Mouse (Mus musculus) midbrain, embryonic 13.5 days (tissue): ENCODE data around the gene Prkx. TPM values are rescaled to one million over a fixed set of nuclear protein-coding genes. Genes with fewer than 3 reads are reported as not detected.

Source experiments
- ATAC-seq: fragments of 200-750 bp; cut with Nextera tagmentation; 2 replicates; pipeline ENCODE4 v1.8.0; 2017; ENCODE audit warnings: mild to moderate bottlenecking, moderate TSS enrichment, moderate library complexity
- H3K27ac ChIP-seq: fragments of 300-500 bp; sonication (generic); 2 replicates; pipeline ENCODE4 v1.5.1; 2015; ENCODE audit warnings: inconsistent platforms, mild to moderate bottlenecking, moderate library complexity
- H3K27me3 ChIP-seq: fragments of 300-500 bp; sonication (generic); 2 replicates; pipeline ENCODE4 v1.6.1; 2015; ENCODE audit warnings: mild to moderate bottlenecking, inconsistent platforms
- H3K36me3 ChIP-seq: fragments of 300-500 bp; sonication (generic); 2 replicates; pipeline ENCODE4 v1.6.1; 2015; ENCODE audit warnings: mild to moderate bottlenecking, inconsistent platforms
- H3K4me1 ChIP-seq: fragments of 300-500 bp; sonication (generic); replicated peaks from 2 replicates; pipeline ENCODE4 v1.6.1; 2015; ENCODE audit warnings: inconsistent platforms
- H3K4me2 ChIP-seq: fragments of 300-500 bp; sonication (generic); replicated peaks from 2 replicates; pipeline ENCODE4 v1.6.1; 2015; ENCODE audit warnings: moderate library complexity, mild to moderate bottlenecking, inconsistent platforms
- H3K4me3 ChIP-seq: fragments of 300-500 bp; sonication (generic); replicated peaks from 2 replicates; pipeline ENCODE4 v1.5.1; 2015; ENCODE audit warnings: mild to moderate bottlenecking, inconsistent platforms
- H3K9ac ChIP-seq: fragments of 300-500 bp; sonication (generic); replicated peaks from 2 replicates; pipeline ENCODE4 v1.6.1; 2015; ENCODE audit warnings: mild to moderate bottlenecking, inconsistent platforms
- H3K9me3 ChIP-seq: fragments of 300-500 bp; sonication (generic); 2 replicates; pipeline ENCODE4 v1.6.1; 2016; ENCODE audit warnings: mild to moderate bottlenecking, inconsistent platforms
- WGBS: fragments of 180-500 bp; shearing (Covaris S2); methylation state at CpG from one replicate; pipeline ENCODE4 v1.1.7; 2015; 5-methylcytosine and 5-hydroxymethylcytosine counted together
- polyA plus RNA-seq: library from polyadenylated mRNA; unstranded; fragments of >200 nt; fragmentation: Nextera tagmentation; extraction: Ambion mirVana; gene quantifications from 2 replicates; pipeline ENCODE4 v1.2.1, GENCODE M21; 2015

Prkx gene
- 27.2 and 27.9 TPM in 2 replicates for polyA plus RNA-seq

- H3K9me3 ChIP-seq = no peaks in the 10 kb centered on the region
- 26% methylated on average over 17 of the region's 19 CpGs for WGBS
- peaks cover 20% of the 10 kb centered on the region for H3K4me1 ChIP-seq
- peak within 1 kb of the TSS; percentile 65 for H3K4me2 ChIP-seq
- H3K36me3 ChIP-seq = no peaks in the 10 kb centered on the region
- no peaks in the 10 kb centered on the region for H3K27me3 ChIP-seq
- ATAC-seq = peak; percentile 86
- peak within 1 kb of the TSS; percentile 78 for H3K27ac ChIP-seq
- peak within 1 kb of the TSS; percentile 60 for H3K4me3 ChIP-seq
- H3K9ac ChIP-seq = peak within 1 kb of the TSS; percentile 65
Measured at GRCm38 (mm10) chrX:77796238-77796835, at the start of gene Prkx. Prkx (minus strand) TSS chrX:77796278.

DNA sequence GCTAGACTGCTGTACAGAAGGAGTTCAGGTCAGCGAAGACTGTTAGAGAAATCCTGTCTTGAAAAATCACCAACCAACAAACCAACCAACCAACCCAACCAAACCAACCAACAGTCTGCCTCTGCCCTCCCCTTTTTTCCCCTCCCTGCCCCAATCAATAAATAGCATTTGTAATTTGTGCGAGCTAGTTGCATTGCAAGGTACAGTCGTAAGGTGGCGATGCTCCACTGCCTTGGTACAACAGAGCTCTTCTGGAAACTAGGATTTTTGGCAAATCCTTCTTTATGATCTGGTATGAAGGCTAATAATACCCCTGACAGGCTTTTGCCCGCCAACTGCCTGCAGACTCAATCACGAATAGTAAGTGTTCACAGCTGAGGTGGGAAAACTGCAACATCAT is 16.0 kb upstream of the Prkx start:
- Histone ChIP-seq H3K9me3 (no peaks in the 10 kb centered on the region), H3K4me3 (no peak overlapping the region), H3K27ac (no peak overlapping the region), H3K9ac (no peak overlapping the region), H3K4me1 (no peaks in the 10 kb centered on the region), H3K36me3 (no peaks in the 10 kb centered on the region), H3K27me3 (no peaks in the 10 kb centered on the region), H3K4me2 (no peak overlapping the region)
- no peak for ATAC-seq
- 60% methylated on average over 6 of the region's 6 CpGs for WGBS

DNA sequence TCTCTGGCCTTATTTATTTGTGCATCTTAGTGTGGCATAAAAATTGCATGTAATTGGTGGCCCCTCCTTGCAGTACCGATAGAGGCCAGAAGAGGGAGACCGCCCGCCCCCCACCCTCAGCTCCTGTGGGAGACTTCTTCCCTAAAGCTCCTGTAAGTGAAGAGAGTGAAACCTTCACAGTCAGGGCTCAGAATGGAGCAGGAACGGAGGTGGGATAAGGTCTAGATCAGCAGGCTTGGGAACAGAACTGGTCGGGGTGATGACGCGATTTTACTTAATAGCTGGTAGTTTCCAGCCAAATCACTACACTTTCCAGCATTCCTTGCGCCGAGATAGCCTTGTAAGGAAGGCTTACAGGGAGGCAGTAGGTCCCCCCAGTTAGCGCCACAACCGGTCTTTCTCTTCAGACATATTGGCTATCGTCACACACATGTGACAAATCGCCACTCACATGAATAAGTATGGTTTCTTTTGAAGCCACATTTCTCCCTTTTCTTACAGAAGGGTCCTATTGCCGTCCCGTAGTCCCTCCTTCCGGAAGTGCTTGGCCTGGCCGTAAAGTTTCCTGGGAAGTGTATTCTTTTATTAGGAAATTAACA is 14.6 kb upstream of the Prkx start:
- H3K36me3 ChIP-seq = no peaks in the 10 kb centered on the region
- no peaks in the 10 kb centered on the region for H3K27me3 ChIP-seq
- 28% methylated on average over 17 of the region's 17 CpGs for WGBS
- ATAC-seq = peak; percentile 91
- peak overlapping the region; percentile 64; the same call in 1 of the 2 replicates for H3K27ac ChIP-seq
- H3K4me1 ChIP-seq = no peaks in the 10 kb centered on the region
- H3K4me2 ChIP-seq = peak overlapping the region; percentile 43
- H3K9ac ChIP-seq = 0 out of 2 replicates have a peak overlapping the region, but pooled peaks have one; percentile 25
- H3K4me3 ChIP-seq = peak overlapping the region; percentile 38
- H3K9me3 ChIP-seq = no peaks in the 10 kb centered on the region

- Histone ChIP-seq H3K27ac (no peak overlapping the region), H3K9ac (no peak overlapping the region), H3K27me3 (no peaks in the 10 kb centered on the region), H3K9me3 (no peaks in the 10 kb centered on the region), H3K4me3 (no peak overlapping the region), H3K36me3 (no peaks in the 10 kb centered on the region), H3K4me2 (no peak overlapping the region), H3K4me1 (no peaks in the 10 kb centered on the region)
- no peak for ATAC-seq
- WGBS = 23% methylated on average over 2 of the region's 2 CpGs
Measured at GRCm38 (mm10) chrX:77808602-77809001, 12.5 kb upstream of the Prkx start.

DNA sequence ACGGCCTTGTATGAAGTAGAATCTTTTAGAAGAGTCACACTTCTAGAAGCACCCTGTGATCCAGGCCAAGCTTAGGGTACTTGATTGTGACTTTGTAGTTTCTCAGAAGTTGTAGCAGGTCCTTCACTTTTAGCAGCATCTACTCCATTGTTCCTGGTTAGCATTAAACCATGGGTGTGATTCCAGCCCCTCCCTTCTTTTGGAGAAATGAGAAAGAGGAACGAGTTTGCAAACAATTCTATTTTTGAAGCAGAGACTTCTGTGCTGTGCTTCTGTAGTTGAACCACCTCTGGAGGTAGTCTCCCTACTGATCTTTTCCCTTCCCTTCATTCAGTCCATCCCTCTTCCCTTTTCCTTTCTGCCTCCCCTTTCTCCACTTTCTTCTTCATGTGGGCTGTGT is 6.2 kb upstream of the Prkx start:
- H3K4me2 ChIP-seq = no peak overlapping the region

DNA sequence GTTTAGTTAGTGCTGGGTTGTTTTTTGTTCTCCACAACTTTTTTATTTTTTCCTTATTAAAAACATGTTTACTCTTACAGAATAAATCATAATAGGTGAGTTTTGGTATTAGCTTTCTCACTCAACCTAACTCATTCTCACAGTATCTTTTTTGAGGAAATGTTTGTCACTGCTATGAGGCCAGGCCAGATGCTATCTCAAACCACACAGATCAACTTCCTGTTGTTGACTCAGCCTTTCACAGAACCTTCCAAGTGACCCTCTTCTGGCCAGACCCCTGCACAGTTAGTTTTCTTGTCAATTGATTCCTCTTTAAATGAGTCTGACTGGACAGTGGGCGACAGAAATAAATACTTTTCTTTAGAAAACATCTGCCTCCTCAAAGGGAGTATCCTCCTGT is 5.5 kb upstream of the Prkx start:
- ATAC-seq = no peak
- 74% methylated on average over 1 of the region's 1 CpGs for WGBS
- H3K27me3 ChIP-seq = no peaks in the 10 kb centered on the region
- H3K36me3 ChIP-seq = no peaks in the 10 kb centered on the region
- H3K4me1 ChIP-seq = no peaks in the 10 kb centered on the region
- no peak overlapping the region for H3K4me3 ChIP-seq
- H3K9me3 ChIP-seq = no peaks in the 10 kb centered on the region
- no peak overlapping the region for H3K4me2 ChIP-seq
- H3K9ac ChIP-seq = no peak overlapping the region
- no peak overlapping the region for H3K27ac ChIP-seq

More for the DNA sequence above, 6.2 kb upstream of the Prkx start:
- no peaks in the 10 kb centered on the region for H3K36me3 ChIP-seq
- H3K4me1 ChIP-seq = no peaks in the 10 kb centered on the region
- 81% methylated on average over 2 of the region's 2 CpGs for WGBS
- no peaks in the 10 kb centered on the region for H3K27me3 ChIP-seq
- no peak overlapping the region for H3K9ac ChIP-seq
- no peak for ATAC-seq
- no peak overlapping the region for H3K27ac ChIP-seq
- H3K4me3 ChIP-seq = no peak overlapping the region
- H3K9me3 ChIP-seq = no peaks in the 10 kb centered on the region

GRCm38 (mm10) chrX:77799554-77799953 is 3.5 kb upstream of the Prkx start:
- Histone ChIP-seq H3K9me3 (no peaks in the 10 kb centered on the region), H3K36me3 (no peaks in the 10 kb centered on the region), H3K27ac (no peak overlapping the region), H3K27me3 (no peaks in the 10 kb centered on the region), H3K4me1 (peaks cover under 1% of the 10 kb centered on the region), H3K9ac (no peak overlapping the region), H3K4me2 (no peak overlapping the region), H3K4me3 (no peak overlapping the region)
- WGBS = 77% methylated on average over 3 of the region's 3 CpGs
- ATAC-seq = no peak

- Histone ChIP-seq H3K9ac (no peak overlapping the region), H3K4me3 (no peak overlapping the region), H3K27me3 (no peaks in the 10 kb centered on the region), H3K36me3 (no peaks in the 10 kb centered on the region), H3K4me1 (peaks cover 17% of the 10 kb centered on the region), H3K9me3 (no peaks in the 10 kb centered on the region), H3K4me2 (no peak overlapping the region), H3K27ac (no peak overlapping the region)
- ATAC-seq = no peak
Measured at GRCm38 (mm10) chrX:77797801-77798200, 1.7 kb upstream of the Prkx start.

GRCm38 (mm10) chrX:77796916-77797315 is 838 bp upstream of the Prkx start:
- Histone ChIP-seq H3K27me3 (no peaks in the 10 kb centered on the region), H3K27ac (no peak overlapping the region), H3K4me2 (peak overlapping the region; percentile 65), H3K36me3 (no peaks in the 10 kb centered on the region), H3K9me3 (no peaks in the 10 kb centered on the region), H3K4me1 (peaks cover 20% of the 10 kb centered on the region), H3K4me3 (peak overlapping the region; percentile 60; the same call in 1 of the 2 replicates), H3K9ac (no peak overlapping the region)
- no peak for ATAC-seq
- WGBS = 65% methylated on average over 1 of the region's 1 CpGs

DNA sequence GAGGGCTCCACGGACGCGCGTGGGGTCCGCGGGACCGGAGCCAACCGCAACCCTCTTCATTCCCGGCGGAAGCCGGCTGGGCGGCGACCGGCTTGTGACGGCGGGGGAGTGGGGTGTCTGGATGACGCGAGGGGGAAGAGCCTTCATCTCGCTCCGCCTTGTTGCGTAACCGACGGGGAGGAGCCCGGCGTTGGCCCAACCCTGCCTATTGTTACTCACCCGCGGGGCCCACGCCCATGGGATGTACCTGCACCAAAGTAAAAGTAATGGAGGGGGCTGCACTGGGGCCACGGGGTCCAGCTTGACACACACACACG is 262 bp downstream of the Prkx start:
- Histone ChIP-seq H3K9me3 (no peaks in the 10 kb centered on the region), H3K4me2 (peak overlapping the region; percentile 65), H3K27ac (peak overlapping the region; percentile 78), H3K9ac (peak overlapping the region; percentile 65), H3K36me3 (no peaks in the 10 kb centered on the region), H3K4me1 (peaks cover 20% of the 10 kb centered on the region), H3K4me3 (peak overlapping the region; percentile 60), H3K27me3 (no peaks in the 10 kb centered on the region)
- WGBS = 23% methylated on average over 30 of the region's 30 CpGs
- ATAC-seq = peak; percentile 95

- ATAC-seq = peak; percentile 82
- Histone ChIP-seq H3K4me3 (peak overlapping the region; percentile 60), H3K9me3 (no peaks in the 10 kb centered on the region), H3K27me3 (no peaks in the 10 kb centered on the region), H3K4me1 (peaks cover 20% of the 10 kb centered on the region), H3K27ac (peak overlapping the region; percentile 78), H3K36me3 (no peaks in the 10 kb centered on the region), H3K9ac (peak overlapping the region; percentile 65), H3K4me2 (peak overlapping the region; percentile 65)
- 31% methylated on average over 61 of the region's 61 CpGs for WGBS
Measured at GRCm38 (mm10) chrX:77794962-77795857, 868 bp downstream of the Prkx start.

DNA sequence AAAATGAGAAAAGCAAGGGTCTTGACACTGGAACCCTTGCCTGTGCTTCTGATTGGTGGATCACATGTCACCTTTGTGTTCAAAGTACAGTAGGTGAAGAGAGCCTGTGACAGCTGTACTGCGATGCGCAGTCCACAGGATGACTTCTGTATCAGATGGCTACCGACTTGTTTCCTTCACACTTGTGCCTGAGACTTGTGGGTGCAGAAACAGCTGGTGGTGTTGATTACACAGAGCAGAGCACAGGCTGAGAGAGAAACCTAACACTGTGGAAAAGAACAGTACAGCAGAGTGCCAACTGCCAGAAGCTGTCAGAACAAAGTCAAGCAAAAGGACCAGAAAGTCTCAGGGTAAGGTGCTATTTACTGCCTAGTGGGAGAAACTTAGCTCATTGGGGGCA is 7.4 kb downstream of the Prkx start:
- Histone ChIP-seq H3K27me3 (no peaks in the 10 kb centered on the region), H3K27ac (no peak overlapping the region), H3K4me2 (no peak overlapping the region), H3K4me1 (peaks cover 11% of the 10 kb centered on the region), H3K4me3 (no peak overlapping the region), H3K9me3 (no peaks in the 10 kb centered on the region), H3K9ac (no peak overlapping the region), H3K36me3 (peaks cover 21% of the 10 kb centered on the region)
- WGBS = 91% methylated on average over 3 of the region's 3 CpGs
- no peak for ATAC-seq
